Mouse (Mus musculus): Measurements from ENCODE around the gene Rhbdl3. TPM values are rescaled to one million over a fixed set of nuclear protein-coding genes. Genes with fewer than 3 reads are reported as not detected.
A peak's percentile ranks its signal among the peaks of the same experiment; 100 is the strongest.

Rhbdl3 gene
- polyA plus RNA-seq, 1 experiment from 2014 or later = 8.3 TPM

DNA sequence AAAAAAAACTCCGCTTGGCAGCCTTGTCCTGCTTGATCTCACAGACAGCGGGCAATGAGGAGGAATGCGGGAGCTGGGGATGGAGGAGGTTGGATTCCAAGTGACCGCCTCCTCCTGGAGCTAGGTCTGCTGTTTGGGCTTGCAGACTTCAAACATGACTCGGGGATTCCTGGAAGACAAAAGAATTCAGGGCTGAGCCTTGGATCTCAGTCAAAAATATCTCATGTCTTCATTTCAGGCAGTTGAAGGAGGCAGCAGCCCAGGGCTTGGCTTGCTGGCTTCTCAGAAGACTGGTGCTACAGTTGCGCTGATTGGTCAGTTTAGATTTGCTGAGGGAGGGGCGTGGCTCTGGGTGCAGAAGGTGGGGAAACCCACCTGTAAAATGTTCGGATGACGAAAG lies 5.6 kb upstream of the Rhbdl3 start:
- 0 out of 2 replicates have a peak overlapping the region, but pooled peaks have one; percentile 28 for H3K27ac ChIP-seq (replicated peaks)
- H3K9me3 ChIP-seq (replicated peaks) = peaks cover 7% of the 10 kb centered on the region; the same call in 1 of the 2 replicates
- no peak overlapping the region for H3K9ac ChIP-seq
- H3K4me3 ChIP-seq (replicated peaks) = no peak overlapping the region
- H3K36me3 ChIP-seq = no peaks in the 10 kb centered on the region
- H3K4me1 ChIP-seq = peaks cover 32% of the 10 kb centered on the region
- 0 out of 2 replicates have a peak, but pooled peaks have one; percentile 20 for ATAC-seq (ENCODE audit: insufficient number of reproducible peaks, low FRiP score, low TSS enrichment, low read depth)
- peaks cover 26% of the 10 kb centered on the region for H3K27me3 ChIP-seq
- 11% methylated on average over 9 of the region's 9 CpGs for WGBS
- no peak overlapping the region for H3K4me2 ChIP-seq (replicated peaks)

DNA sequence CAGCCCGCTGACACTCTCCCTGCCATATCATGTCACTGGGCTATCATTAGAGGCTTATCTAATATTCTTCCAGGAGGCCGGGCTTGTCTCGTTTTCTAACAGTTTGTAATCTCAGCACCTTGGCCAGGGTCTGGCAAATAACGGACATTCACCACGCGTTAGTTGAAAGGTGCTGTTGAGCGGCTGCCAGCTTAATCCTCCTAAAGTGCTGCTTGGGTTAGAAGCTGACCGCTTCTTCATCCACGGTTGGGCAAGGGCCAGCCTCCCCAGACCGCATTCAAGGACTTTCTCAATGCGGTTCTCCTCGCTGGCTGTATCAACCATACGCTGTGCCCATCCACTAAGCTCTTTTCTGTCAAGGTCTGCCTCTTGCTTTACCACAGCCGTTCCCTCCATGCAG lies 4.9 kb upstream of the Rhbdl3 start:
- H3K4me2 ChIP-seq (replicated peaks) = no peak overlapping the region
- no peak for ATAC-seq (ENCODE audit: insufficient number of reproducible peaks, low FRiP score, low TSS enrichment, low read depth)

DNA sequence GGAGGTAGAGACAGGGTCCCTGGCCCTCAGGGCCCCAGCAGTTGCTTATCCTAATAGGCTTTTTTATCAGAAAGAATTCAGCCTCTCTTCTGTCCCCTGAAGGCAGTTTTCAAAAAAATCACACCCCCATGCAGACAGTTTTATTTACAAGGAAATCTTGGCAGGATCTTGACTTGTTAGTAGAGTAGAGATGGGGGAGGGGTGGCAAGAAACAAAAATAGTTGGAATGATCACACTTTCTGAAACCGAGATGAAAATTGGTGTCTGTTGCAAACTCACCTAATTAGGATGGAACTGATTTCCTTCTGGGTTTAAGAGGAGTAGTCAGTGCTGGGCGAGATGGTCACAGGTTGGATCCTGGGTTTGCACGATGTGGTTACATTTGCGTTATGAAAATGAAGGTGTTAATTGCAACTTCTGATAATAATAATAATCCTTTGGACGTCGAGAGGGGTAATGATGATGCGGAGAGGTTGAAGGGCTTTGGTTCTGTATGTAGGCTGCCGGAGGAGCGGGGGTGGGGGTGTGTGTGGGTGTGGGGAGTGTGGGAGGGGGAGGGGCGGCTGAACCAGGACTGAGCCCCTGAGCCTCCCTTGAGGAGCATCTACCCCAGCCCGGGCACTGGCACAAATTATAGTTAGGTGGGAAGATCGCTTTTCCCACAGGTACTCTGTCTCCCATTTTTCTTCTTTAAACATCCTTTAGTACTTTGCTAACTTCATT lies 1.0 kb upstream of the Rhbdl3 start:
- Histone ChIP-seq H3K27me3 (peaks cover 36% of the 10 kb centered on the region), H3K9me3 (replicated peaks) (no peaks in the 10 kb centered on the region), H3K4me2 (replicated peaks) (peak overlapping the region; percentile 97), H3K4me3 (replicated peaks) (peak overlapping the region; percentile 73; the same call in 1 of the 2 replicates), H3K9ac (no peak overlapping the region), H3K4me1 (peaks cover 46% of the 10 kb centered on the region), H3K27ac (replicated peaks) (no peak overlapping the region), H3K36me3 (no peaks in the 10 kb centered on the region)
- WGBS = 7% methylated on average over 12 of the region's 12 CpGs
- ATAC-seq (ENCODE audit: insufficient number of reproducible peaks, low FRiP score, low TSS enrichment, low read depth) = no peak

More for the DNA sequence above, 4.9 kb upstream of the Rhbdl3 start:
- Histone ChIP-seq H3K4me3 (replicated peaks) (no peak overlapping the region), H3K9ac (no peak overlapping the region), H3K27me3 (peaks cover 26% of the 10 kb centered on the region), H3K9me3 (replicated peaks) (peaks cover 6% of the 10 kb centered on the region; the same call in 1 of the 2 replicates), H3K27ac (replicated peaks) (no peak overlapping the region), H3K4me1 (peaks cover 30% of the 10 kb centered on the region), H3K36me3 (no peaks in the 10 kb centered on the region)
- WGBS = 26% methylated on average over 14 of the region's 14 CpGs

DNA sequence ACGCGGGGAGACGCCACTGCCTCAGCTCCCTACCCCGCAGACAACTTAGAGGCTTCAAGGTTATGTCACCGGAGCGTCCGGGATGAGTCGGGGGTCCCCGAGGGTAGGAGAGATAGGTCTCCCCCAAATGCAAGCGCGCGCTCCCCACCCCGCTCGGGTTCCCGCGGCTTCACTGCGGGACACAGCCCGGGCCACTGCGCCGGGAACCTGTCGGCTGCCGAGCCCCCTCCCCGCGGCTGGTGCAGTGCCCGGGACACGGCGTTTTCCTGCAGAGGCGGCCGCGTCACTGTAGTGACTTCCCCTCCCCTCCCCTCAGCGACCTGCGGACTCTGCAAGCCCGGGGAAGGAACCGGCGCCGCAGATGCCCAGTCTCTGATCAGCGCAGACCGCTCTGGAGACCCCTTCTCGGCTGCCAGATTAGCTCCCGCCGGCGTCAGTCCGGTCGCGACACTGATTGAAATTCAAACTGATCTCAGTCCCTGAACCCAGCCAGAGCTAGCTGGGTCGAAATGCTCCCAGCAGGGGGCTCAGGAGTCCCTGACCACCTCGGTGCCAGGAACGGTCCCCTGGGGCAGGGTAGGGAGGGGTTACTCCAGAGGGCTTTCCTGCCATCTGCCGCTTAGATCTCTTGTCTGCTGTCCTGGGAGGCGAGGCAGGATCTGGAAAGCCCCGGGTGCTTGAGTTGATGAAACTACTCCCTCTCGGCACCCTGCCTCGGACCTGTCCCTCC lies 769 bp downstream of the Rhbdl3 start:
- Histone ChIP-seq H3K36me3 (no peaks in the 10 kb centered on the region), H3K4me3 (replicated peaks) (peak overlapping the region; percentile 73), H3K9ac (peak overlapping the region; percentile 62), H3K4me2 (replicated peaks) (peak overlapping the region; percentile 97), H3K27ac (replicated peaks) (peak overlapping the region; percentile 44; the same call in 1 of the 2 replicates), H3K4me1 (peaks cover 34% of the 10 kb centered on the region), H3K9me3 (replicated peaks) (no peaks in the 10 kb centered on the region), H3K27me3 (peaks cover 24% of the 10 kb centered on the region)
- ATAC-seq (ENCODE audit: insufficient number of reproducible peaks, low FRiP score, low TSS enrichment, low read depth) = peak; percentile 41; the same call in 1 of the 2 replicates
- under 1% methylated on average over 53 of the region's 53 CpGs for WGBS

DNA sequence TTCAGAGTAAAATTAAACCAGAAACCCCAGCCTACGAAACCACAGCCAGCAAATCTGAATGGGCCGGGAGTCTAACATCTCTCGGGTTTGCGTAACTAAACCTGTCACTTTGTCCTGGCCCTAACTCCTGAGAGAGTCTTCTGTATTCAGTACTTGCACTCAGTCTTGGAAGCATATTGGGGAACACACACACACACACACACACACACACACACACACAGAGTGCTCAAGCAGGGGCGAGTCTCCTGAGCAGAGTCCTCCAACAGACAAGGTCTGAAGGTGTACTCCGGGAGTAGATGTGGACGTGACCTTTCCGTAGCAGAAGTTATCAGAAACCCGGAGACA lies 1.3 kb downstream of the Rhbdl3 start:
- 0 out of 2 replicates have a peak, but pooled peaks have one; percentile 2 for ATAC-seq (ENCODE audit: insufficient number of reproducible peaks, low FRiP score, low TSS enrichment, low read depth)
- peaks cover 24% of the 10 kb centered on the region for H3K27me3 ChIP-seq
- WGBS = 0% methylated on average over 9 of the region's 9 CpGs
- H3K9ac ChIP-seq = peak overlapping the region; percentile 62; the same call in 1 of the 2 replicates
- H3K9me3 ChIP-seq (replicated peaks) = no peaks in the 10 kb centered on the region
- H3K4me2 ChIP-seq (replicated peaks) = peak overlapping the region; percentile 97
- H3K4me1 ChIP-seq = peaks cover 34% of the 10 kb centered on the region
- H3K27ac ChIP-seq (replicated peaks) = peak overlapping the region; percentile 44; the same call in 1 of the 2 replicates
- no peaks in the 10 kb centered on the region for H3K36me3 ChIP-seq
- peak overlapping the region; percentile 73 for H3K4me3 ChIP-seq (replicated peaks)

DNA sequence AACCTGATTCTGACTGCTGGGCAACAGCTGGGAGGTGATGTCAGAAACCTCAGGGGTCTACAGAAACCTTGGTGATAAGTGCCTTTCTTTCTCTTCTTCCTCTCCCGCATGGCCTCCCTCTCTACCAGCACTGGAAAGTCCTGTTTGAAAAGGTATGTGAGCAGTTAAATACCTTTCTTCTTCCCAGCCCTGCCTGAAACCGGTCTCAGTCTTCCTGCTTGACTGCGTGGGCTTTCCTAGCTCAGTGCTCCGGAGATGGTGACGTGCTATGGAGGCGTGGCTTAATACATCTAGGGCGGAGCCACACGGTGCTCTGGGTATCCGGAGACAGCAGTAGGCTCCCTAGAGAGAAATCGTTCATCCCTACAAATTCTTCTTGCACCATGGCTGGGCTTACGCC lies 1.8 kb downstream of the Rhbdl3 start:
- 2% methylated on average over 11 of the region's 11 CpGs for WGBS
- H3K27me3 ChIP-seq = peaks cover 24% of the 10 kb centered on the region
- ATAC-seq (ENCODE audit: insufficient number of reproducible peaks, low FRiP score, low TSS enrichment, low read depth) = peak; percentile 53; the same call in 1 of the 2 replicates
- H3K4me2 ChIP-seq (replicated peaks) = peak overlapping the region; percentile 97
- H3K9ac ChIP-seq = no peak overlapping the region
- H3K4me1 ChIP-seq = peaks cover 34% of the 10 kb centered on the region
- H3K27ac ChIP-seq (replicated peaks) = peak overlapping the region; percentile 39
- peak overlapping the region; percentile 73 for H3K4me3 ChIP-seq (replicated peaks)
- no peaks in the 10 kb centered on the region for H3K36me3 ChIP-seq
- H3K9me3 ChIP-seq (replicated peaks) = no peaks in the 10 kb centered on the region

DNA sequence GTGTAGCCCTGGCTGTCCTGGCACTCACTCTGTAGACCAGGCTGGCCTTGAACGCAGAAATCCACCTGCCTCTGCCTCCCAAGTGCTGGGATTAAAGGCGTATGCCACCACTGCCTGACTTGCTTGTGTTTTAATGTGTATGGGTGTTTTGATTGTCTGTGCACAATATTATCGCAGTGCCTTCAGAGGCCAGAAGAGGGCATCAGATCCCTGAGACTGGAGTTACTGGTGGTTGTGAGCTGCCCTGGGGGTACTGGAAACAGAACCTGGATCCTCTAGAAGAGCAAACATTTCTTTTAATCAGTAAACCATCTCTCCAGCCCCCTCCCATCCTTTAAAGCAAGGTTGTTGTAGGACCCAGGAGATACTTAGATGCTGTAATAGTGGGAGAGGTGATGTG lies 3.0 kb downstream of the Rhbdl3 start:
- Histone ChIP-seq H3K27ac (replicated peaks) (no peak overlapping the region), H3K4me2 (replicated peaks) (no peak overlapping the region), H3K9me3 (replicated peaks) (no peaks in the 10 kb centered on the region), H3K36me3 (no peaks in the 10 kb centered on the region), H3K4me1 (peaks cover 34% of the 10 kb centered on the region), H3K4me3 (replicated peaks) (no peak overlapping the region), H3K9ac (no peak overlapping the region), H3K27me3 (peaks cover 22% of the 10 kb centered on the region)
- 89% methylated on average over 3 of the region's 3 CpGs for WGBS
- no peak for ATAC-seq (ENCODE audit: insufficient number of reproducible peaks, low FRiP score, low TSS enrichment, low read depth)

DNA sequence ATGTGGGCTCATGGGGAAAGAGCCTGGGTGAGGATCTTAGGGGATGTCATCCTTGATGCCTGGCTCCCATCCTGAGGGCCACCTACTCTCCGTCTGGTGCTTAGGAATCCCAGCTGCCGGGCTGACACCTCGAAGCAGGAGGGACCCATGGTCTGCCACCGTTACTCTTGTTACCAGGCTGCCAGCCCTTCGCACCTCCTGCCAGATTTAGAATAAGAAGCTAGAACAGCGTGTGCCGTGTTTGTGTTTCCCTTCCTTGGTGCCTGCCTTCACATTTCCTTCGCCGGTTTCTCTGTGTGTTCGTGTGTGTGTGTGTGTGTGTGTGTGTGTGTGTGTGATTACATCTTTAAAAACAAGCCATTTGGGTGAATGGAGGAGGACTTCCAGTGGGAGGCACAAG lies 4.1 kb downstream of the Rhbdl3 start:
- no peak overlapping the region for H3K27ac ChIP-seq (replicated peaks)
- H3K4me2 ChIP-seq (replicated peaks) = no peak overlapping the region
- H3K27me3 ChIP-seq = peaks cover 11% of the 10 kb centered on the region
- no peaks in the 10 kb centered on the region for H3K9me3 ChIP-seq (replicated peaks)
- H3K4me1 ChIP-seq = peaks cover 26% of the 10 kb centered on the region
- no peak overlapping the region for H3K4me3 ChIP-seq (replicated peaks)
- H3K36me3 ChIP-seq = no peaks in the 10 kb centered on the region
- 71% methylated on average over 10 of the region's 10 CpGs for WGBS
- ATAC-seq (ENCODE audit: insufficient number of reproducible peaks, low FRiP score, low TSS enrichment, low read depth) = no peak
- no peak overlapping the region for H3K9ac ChIP-seq

DNA sequence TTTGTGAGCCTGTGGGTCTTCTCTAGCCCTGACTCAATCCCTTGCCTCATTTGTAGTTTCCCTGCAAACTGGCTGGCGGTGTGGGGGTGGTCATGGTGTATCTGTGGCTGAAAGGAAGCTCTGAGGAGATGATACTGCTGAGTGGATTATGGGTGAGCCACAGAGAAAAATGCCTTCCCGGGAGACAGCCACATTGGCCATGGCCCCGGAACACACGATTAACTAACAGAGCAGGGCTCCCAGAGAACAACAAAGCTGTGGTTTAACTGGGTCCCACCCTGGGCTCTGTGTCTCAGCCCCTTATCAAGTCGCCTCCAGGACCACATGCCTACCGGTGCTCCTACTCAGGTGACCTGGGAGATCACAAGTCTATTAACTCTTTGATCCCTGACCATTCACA lies 7.8 kb downstream of the Rhbdl3 start:
- WGBS = 52% methylated on average over 6 of the region's 6 CpGs
- ATAC-seq (ENCODE audit: insufficient number of reproducible peaks, low FRiP score, low TSS enrichment, low read depth) = no peak

DNA sequence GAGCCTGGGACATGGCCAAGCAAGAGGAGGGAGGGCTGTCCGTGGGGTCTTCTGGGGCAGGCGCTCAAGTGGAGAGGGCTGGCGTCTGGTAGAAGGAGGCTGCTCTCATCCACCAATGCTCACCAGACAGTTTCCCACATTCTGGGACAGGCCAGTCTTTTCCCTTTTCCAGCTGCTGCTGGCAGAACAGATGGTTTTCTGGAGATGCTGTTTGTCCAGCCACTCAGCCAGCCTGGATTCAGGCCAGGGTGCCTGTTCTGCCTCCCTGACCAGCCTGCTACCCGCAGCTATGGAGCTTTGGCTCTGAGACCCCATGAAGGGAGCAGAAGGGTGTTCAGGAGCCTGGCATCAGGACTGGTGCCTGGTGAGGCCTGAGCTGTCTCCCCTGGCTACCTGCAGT lies 10.6 kb downstream of the Rhbdl3 start:
- Histone ChIP-seq H3K36me3 (no peaks in the 10 kb centered on the region), H3K9me3 (replicated peaks) (no peaks in the 10 kb centered on the region), H3K4me2 (replicated peaks) (no peak overlapping the region), H3K27ac (replicated peaks) (no peak overlapping the region), H3K9ac (no peak overlapping the region), H3K27me3 (no peaks in the 10 kb centered on the region), H3K4me3 (replicated peaks) (no peak overlapping the region), H3K4me1 (0 out of 2 replicates have a peak, but pooled peaks cover 3% of the 10 kb centered on the region)
- no peak for ATAC-seq (ENCODE audit: insufficient number of reproducible peaks, low FRiP score, low TSS enrichment, low read depth)
- 71% methylated on average over 4 of the region's 4 CpGs for WGBS

More for the DNA sequence above, 7.8 kb downstream of the Rhbdl3 start:
- Histone ChIP-seq H3K4me3 (replicated peaks) (no peak overlapping the region), H3K36me3 (no peaks in the 10 kb centered on the region), H3K9me3 (replicated peaks) (no peaks in the 10 kb centered on the region), H3K27me3 (no peaks in the 10 kb centered on the region), H3K4me1 (0 out of 2 replicates have a peak, but pooled peaks cover 3% of the 10 kb centered on the region), H3K27ac (replicated peaks) (no peak overlapping the region), H3K9ac (no peak overlapping the region), H3K4me2 (replicated peaks) (no peak overlapping the region)

DNA sequence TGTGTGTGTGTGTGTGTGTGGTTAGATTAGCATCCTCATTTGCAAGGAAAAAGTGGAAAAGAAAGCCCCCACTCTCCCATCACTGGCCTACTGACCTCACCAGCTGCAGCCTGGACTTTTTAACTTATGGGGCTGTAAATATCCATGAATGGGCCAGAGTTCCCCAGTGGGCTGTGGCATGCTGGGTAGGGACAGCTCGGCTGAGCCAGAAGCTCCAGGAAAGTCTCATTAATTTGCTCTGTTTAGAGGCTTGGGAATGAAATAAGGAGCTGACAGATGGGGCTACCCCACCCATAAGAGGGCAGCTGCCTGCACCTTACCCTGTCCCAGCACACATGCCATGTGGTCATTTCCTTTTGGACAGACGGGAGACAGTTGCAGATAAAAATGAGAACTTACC lies 11.3 kb downstream of the Rhbdl3 start:
- H3K9ac ChIP-seq = no peak overlapping the region
- H3K27me3 ChIP-seq = no peaks in the 10 kb centered on the region
- H3K36me3 ChIP-seq = no peaks in the 10 kb centered on the region
- 38% methylated on average over 2 of the region's 2 CpGs for WGBS
- H3K4me1 ChIP-seq = 0 out of 2 replicates have a peak, but pooled peaks cover 3% of the 10 kb centered on the region
- no peak for ATAC-seq (ENCODE audit: insufficient number of reproducible peaks, low FRiP score, low TSS enrichment, low read depth)
- no peak overlapping the region for H3K27ac ChIP-seq (replicated peaks)
- H3K9me3 ChIP-seq (replicated peaks) = no peaks in the 10 kb centered on the region
- H3K4me3 ChIP-seq (replicated peaks) = no peak overlapping the region
- no peak overlapping the region for H3K4me2 ChIP-seq (replicated peaks)
